Mouse (Mus musculus): ENCODE data around the gene Wdr46.

DNA sequence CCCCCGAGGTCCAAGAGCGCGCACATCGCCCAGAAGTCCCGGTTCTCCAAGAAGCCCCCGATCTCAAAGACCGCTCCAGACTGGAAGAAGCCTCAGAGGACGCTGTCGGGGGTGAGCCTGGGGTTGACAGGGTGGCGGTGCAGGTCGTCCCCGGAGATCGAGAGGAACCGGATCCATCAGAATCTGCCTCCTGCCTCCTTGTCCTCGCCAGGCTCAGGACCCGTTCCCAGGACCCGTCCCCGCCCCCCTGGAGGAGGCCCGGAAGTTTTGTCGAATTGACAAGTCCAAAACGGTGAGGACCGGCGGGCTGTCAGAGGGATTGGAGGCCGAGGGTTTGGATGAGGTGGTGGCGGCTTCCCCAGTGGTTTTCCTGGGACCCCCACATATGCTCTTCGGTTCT, 521 bp downstream of the Wdr46 start:
- no peak for TF ChIP-seq CTCF (IDR thresholded peaks at IDR 0.05)
- TF ChIP-seq EP300 (IDR thresholded peaks at IDR 0.05) = no peak

Measured in lung, postnatal 0 days (tissue).